Mouse (Mus musculus): ENCODE measurements around the gene Srms.

DNA sequence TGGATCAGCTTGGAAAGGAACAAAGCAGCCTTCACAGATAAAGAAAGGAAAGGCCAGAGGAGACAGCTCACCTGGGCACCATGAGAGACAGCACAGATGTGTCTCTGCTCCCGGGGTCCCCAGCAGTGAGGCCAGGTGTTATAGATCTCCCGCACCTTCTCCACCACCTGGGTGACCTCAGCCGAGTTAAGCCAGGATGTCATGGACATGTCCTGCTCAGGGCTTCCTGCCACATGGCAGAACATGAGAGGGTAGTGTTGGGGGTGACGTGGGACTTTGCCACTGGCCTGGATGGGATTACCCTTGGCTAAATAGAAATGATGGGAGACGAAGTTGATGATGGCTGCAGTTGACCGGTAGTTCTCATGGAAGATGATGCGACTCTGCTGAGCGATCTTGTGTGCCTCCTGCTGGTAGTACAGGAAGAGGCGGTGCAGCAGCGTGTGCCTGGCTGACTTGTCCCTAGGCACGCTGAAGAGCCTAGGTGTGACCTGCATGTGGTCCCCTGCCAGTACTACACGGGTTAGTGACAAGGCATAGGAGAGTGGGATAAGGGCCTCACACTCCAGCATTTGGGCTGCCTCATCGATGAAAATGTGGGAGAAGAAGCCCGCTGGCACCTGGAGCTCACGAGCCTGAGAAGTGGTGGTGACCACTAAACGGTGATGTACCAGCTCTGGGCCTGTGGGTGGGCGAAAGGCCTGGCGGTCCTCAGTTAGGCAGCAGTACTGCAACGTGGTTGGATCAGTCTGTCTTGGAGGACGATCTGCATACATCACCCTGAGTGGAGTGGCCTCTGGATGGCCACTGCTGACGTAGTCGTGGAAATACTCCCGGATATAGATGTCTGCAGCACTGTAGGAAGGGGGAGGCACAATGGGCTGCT is 22.9 kb upstream of the Srms start:
- TF ChIP-seq CTCF (IDR thresholded peaks at IDR 0.05 in 2 of 3, conservative IDR thresholded peaks at IDR 0.05 in 1 of 3; ENCODE audit: control insufficient read depth in 1 of 3, insufficient read depth in 1 of 3, low read depth in 2 of 3, low read length in 3 of 3, poor library complexity in 1 of 3, severe bottlenecking in 1 of 3) (no peak; a peak in 1 of 6 replicates), NELFE (IDR thresholded peaks at IDR 0.05; ENCODE audit: low read depth, low read length) (no peak), UBTF (IDR thresholded peaks at IDR 0.05; ENCODE audit: borderline replicate concordance, insufficient read depth, low read depth, low read length) (no peak), EP300 (IDR thresholded peaks at IDR 0.05; ENCODE audit: low read depth in 1 of 2, low read length in 2 of 2) (no peak), TAL1 (IDR thresholded peaks at IDR 0.05; ENCODE audit: low read length) (no peak), BHLHE40 (IDR thresholded peaks at IDR 0.05; ENCODE audit: borderline replicate concordance, low read depth, low read length) (no peak), SMC3 (IDR thresholded peaks at IDR 0.05; ENCODE audit: low read depth, low read length) (no peak), ETS1 (IDR thresholded peaks at IDR 0.05; ENCODE audit: low read depth, low read length) (no peak), USF1 (IDR thresholded peaks at IDR 0.05; ENCODE audit: low read depth, low read length) (no peak)

Data from MEL (cell line).